Mouse (Mus musculus) lung, adult 2 months (tissue): ENCODE measurements around the gene Gsdma3.

Source experiments
- CTCF ChIP-seq: fragments of 200-500 bp; IDR thresholded peaks from 2 replicates; pipeline ENCODE4 v1.5.1; 2011; ENCODE audit warnings: mild to moderate bottlenecking, low read length, control low read depth; ENCODE audit not compliant: insufficient read depth
- POLR2A ChIP-seq: fragments of 200-500 bp; IDR thresholded peaks from 2 replicates; pipeline ENCODE4 v1.6.1; 2011; ENCODE audit warnings: low read depth, mild to moderate bottlenecking, control low read depth, low read length, borderline replicate concordance; ENCODE audit errors: extremely low read depth

- TF ChIP-seq POLR2A (no peak), CTCF (peak; percentile 31)
Measured at GRCm38 (mm10) chr11:98606763-98607162, 19.4 kb upstream of the Gsdma3 start.
